Mouse (Mus musculus) heart, adult 11 months (tissue): Measurements from ENCODE around the gene Aoc1.

ENCODE experiments used
- DNase-seq: peaks from one replicate; pipeline ENCODE4 v3.0.0; 2022

The Aoc1 gene

GRCm38 (mm10) chr6:48912033-48912432 lies 39.3 kb downstream of the Aoc1 start:
- no peak for DNase-seq

- no peak for DNase-seq
Measured at GRCm38 (mm10) chr6:48913587-48913986, 40.9 kb downstream of the Aoc1 start.

DNA sequence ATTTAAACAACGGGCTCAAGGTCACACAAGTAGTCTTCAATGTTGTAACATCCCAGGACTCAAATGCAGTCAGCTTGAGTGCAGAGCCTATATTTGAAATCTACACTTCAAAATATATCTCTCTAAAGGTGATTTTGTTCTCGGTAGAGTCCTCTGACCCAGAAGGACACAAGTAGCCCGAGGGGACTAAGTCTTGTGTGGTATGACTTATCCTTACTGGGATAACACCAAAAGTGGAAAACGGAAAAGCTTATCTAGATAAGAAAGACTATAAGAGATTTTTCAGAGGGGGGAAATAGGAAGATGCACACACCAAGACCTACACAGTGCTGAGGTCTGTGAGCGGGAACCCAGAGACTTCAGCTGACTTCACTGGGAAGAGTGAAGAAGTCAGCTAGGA lies 56.9 kb downstream of the Aoc1 start, which contains the start of gene 1600015I10Rik:
TSS of gene 1600015I10Rik (plus strand) at position 301 of the 400 bp plus-strand sequence.
- no peak for DNase-seq

DNA sequence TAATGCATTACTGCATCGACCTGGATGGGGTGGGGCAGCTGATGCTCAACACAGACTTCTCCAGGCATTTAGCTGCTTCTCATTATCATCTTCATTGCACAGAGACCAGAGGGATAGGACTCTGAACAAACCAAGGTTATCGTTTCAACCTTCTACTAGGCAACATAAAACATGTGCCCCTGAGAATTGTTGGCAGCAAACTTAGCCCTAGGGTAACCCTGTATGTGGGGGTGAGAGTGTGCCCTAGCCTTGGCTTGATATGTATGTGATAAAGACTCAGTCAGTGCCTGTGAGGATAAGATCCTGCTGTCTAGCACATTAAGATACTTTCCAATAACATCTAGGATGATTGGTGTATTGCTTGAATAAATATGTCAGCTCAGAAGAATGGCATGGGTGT lies 76.9 kb downstream of the Aoc1 start:
- DNase-seq, result peak; percentile 52

DNA sequence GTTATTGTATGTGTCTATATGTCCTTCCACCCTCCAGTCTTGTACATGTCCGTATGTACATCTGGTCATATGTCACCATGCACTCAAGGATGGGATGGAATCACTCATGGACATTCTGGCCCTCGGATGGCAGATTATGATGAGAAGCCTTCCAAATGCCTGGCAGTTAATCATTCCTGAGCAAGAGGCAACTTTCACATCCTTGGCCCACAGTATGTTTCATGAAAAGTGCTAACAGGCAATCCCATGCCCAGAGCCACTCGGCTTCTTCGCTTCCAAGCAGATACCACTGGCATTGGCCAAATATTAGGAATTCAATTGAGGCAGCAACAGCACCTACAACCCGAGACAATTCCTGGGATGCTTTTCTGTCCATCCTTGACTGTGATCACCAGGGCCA lies 78.0 kb downstream of the Aoc1 start:
- peak; percentile 55 for DNase-seq

GRCm38 (mm10) chr6:48951630-48952029 lies 78.9 kb downstream of the Aoc1 start:
- DNase-seq, result peak; percentile 61

DNA sequence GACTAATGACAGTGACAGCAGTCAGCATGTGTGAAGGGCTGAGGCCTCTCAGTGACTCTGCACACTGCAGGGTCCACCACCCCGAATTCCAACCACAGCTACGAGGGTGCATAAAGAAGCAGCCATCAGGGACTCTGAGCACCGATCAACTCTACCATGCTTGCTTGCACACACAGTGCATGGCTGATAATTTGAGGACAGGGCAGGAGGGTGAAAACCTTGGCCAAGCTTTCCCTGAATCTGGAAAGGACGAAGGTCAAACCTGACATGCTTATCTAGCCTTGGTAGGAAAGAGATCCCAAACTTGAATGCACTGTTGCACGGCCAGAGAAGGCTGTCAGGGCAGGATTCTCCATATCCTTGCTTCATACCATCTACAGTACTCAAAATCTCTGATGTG lies 80.5 kb downstream of the Aoc1 start:
- peak; percentile 74 for DNase-seq

DNA sequence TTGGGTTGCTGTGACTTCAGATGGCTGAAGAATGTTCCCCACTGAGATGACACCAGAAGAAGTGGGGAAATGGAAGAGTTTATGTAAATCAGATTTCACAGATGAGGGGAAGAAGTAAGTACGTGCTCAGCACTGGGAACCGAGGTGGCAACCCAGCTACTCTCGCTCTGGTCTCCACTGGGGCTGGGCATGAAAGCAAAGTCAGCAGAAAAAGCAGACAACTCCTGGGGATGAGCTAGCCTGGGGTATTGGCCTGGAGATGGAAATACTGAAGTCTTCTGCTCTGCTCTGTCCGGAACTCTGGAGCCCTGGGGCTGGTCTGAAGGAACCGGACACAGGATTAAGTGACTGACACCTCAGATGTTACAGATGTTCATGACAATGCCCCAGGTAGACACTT lies 81.5 kb downstream of the Aoc1 start:
- peak; percentile 66 for DNase-seq

GRCm38 (mm10) chr6:48954946-48955345 lies 82.2 kb downstream of the Aoc1 start:
- DNase-seq, result peak; percentile 85

GRCm38 (mm10) chr6:48956785-48957184 lies 84.1 kb downstream of the Aoc1 start:
- no peak for DNase-seq

DNA sequence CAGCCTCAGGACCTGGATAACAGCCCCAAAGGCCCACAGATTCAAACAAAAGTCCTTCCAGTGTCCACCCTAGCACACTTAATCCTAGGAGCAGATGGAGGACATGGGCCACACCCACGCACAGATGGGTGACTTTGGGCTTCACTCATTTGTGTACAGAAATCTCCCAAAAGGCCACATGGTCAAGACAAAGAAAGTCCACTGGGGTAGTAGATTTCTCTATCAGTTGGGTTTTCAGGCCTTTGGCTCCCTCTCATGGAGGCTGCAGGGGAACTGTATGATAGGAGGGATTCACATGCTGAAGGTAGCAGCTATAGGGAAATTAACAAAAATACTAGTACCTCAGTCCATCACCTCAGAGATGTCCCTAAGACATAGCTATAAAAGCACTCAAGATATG lies 85.4 kb downstream of the Aoc1 start:
- peak; percentile 46 for DNase-seq
